Mouse (Mus musculus) left cerebral cortex, adult 11 months (tissue): ENCODE data around the gene Pon3.

Experiments
- DNase-seq: peaks from one replicate; pipeline ENCODE4 v3.0.0; 2022; ENCODE audit warnings: low spot score

The Pon3 gene

GRCm38 (mm10) chr6:5255722-5256451 is at the start of gene Pon3:
TSS of gene Pon3 (minus strand) at chr6:5256286.
- DNase-seq = no peak

- no peak for DNase-seq
These were observed 48.9 kb upstream of the Pon3 start for GRCm38 (mm10) chr6:5304956-5305355.

GRCm38 (mm10) chr6:5300629-5301028 is 44.5 kb upstream of the Pon3 start:
- no peak for DNase-seq

GRCm38 (mm10) chr6:5299561-5299960 is 43.5 kb upstream of the Pon3 start:
- DNase-seq = no peak

- DNase-seq = no peak
These were observed 42.0 kb upstream of the Pon3 start, which contains the start of gene Pon2 for GRCm38 (mm10) chr6:5298092-5298554. TSS of gene Pon2 (minus strand) at chr6:5298455.

- DNase-seq = no peak
These were observed 41.4 kb upstream of the Pon3 start for GRCm38 (mm10) chr6:5297321-5298091.

- DNase-seq = no peak
These were observed 40.0 kb upstream of the Pon3 start for GRCm38 (mm10) chr6:5296067-5296466.

- DNase-seq = no peak
These were observed 38.8 kb upstream of the Pon3 start for GRCm38 (mm10) chr6:5294659-5295449.

GRCm38 (mm10) chr6:5292841-5293240 is 36.8 kb upstream of the Pon3 start:
- no peak for DNase-seq

GRCm38 (mm10) chr6:5291450-5291849 is 35.4 kb upstream of the Pon3 start:
- DNase-seq = no peak

GRCm38 (mm10) chr6:5287919-5288318 is 31.8 kb upstream of the Pon3 start:
- DNase-seq = no peak

- no peak for DNase-seq
These were observed 31.3 kb upstream of the Pon3 start for GRCm38 (mm10) chr6:5287392-5287791.

- DNase-seq = no peak
These were observed 26.3 kb upstream of the Pon3 start for GRCm38 (mm10) chr6:5282418-5282817.

- DNase-seq = no peak
These were observed 24.7 kb upstream of the Pon3 start for GRCm38 (mm10) chr6:5280576-5281305.

- no peak for DNase-seq
These were observed 21.9 kb upstream of the Pon3 start for GRCm38 (mm10) chr6:5277972-5278371.

GRCm38 (mm10) chr6:5269641-5270040 is 13.6 kb upstream of the Pon3 start:
- no peak for DNase-seq

GRCm38 (mm10) chr6:5264793-5265192 is 8.7 kb upstream of the Pon3 start:
- no peak for DNase-seq

- DNase-seq = no peak
These were observed 7.3 kb upstream of the Pon3 start for GRCm38 (mm10) chr6:5263250-5263999.

GRCm38 (mm10) chr6:5262322-5263249 is 6.5 kb upstream of the Pon3 start:
- DNase-seq = no peak

GRCm38 (mm10) chr6:5255291-5255690 is 795 bp downstream of the Pon3 start:
- DNase-seq = no peak
